Mouse (Mus musculus) neural tube, embryonic 13.5 days (tissue): Measurements from ENCODE around the gene Gm17655. TPM values are rescaled to one million over a fixed set of nuclear protein-coding genes. Genes with fewer than 3 reads are reported as not detected.
"Not testable (repeated sequence)": the region's sequence is repeated elsewhere in the genome, so short reads cannot be mapped to it uniquely, and the experiment has no call there.

ENCODE experiments used
- ATAC-seq: fragments of 200-750 bp; cut with Nextera tagmentation; 2 replicates; pipeline ENCODE4 v1.8.0; 2017; ENCODE audit warnings: low read depth, mild to moderate bottlenecking, moderate TSS enrichment, moderate library complexity
- H3K27ac ChIP-seq: fragments of 300-500 bp; sonication (generic); replicated peaks from 2 replicates; pipeline ENCODE4 v1.5.1; 2015; ENCODE audit warnings: moderate library complexity, mild to moderate bottlenecking, inconsistent platforms
- H3K27me3 ChIP-seq: fragments of 300-500 bp; sonication (generic); 2 replicates; pipeline ENCODE4 v1.6.1; 2015; ENCODE audit warnings: mild to moderate bottlenecking, inconsistent platforms
- H3K36me3 ChIP-seq: fragments of 300-500 bp; sonication (generic); 2 replicates; pipeline ENCODE4 v1.6.1; 2015; ENCODE audit warnings: mild to moderate bottlenecking, inconsistent platforms
- H3K4me1 ChIP-seq: fragments of 300-500 bp; sonication (generic); replicated peaks from 2 replicates; pipeline ENCODE4 v1.6.1; 2015; ENCODE audit warnings: inconsistent platforms
- H3K4me2 ChIP-seq: fragments of 300-500 bp; sonication (generic); 2 replicates; pipeline ENCODE4 v1.6.1; 2015; ENCODE audit warnings: inconsistent platforms, mild to moderate bottlenecking, moderate library complexity
- H3K4me3 ChIP-seq: fragments of 300-500 bp; sonication (generic); 2 replicates; pipeline ENCODE4 v1.5.1; 2015; ENCODE audit warnings: mild to moderate bottlenecking, inconsistent platforms
- H3K9ac ChIP-seq: fragments of 300-500 bp; sonication (generic); 2 replicates; pipeline ENCODE4 v1.6.1; 2015; ENCODE audit warnings: moderate library complexity, mild to moderate bottlenecking, inconsistent platforms
- H3K9me3 ChIP-seq: fragments of 300-500 bp; sonication (generic); 2 replicates; pipeline ENCODE4 v1.6.1; 2016; ENCODE audit warnings: inconsistent platforms
- WGBS: fragments of 180-500 bp; shearing (Covaris S2); methylation state at CpG from one replicate; pipeline ENCODE4 v1.1.7; 2015; 5-methylcytosine and 5-hydroxymethylcytosine counted together
- polyA plus RNA-seq: library from polyadenylated mRNA; unstranded; fragments of >200 nt; fragmentation: Nextera tagmentation; extraction: Ambion mirVana; gene quantifications from 2 replicates; pipeline ENCODE4 v1.2.1, GENCODE M21; 2015

The Gm17655 gene
- polyA plus RNA-seq, 1 experiment from 2014 or later: 3.5 TPM

DNA sequence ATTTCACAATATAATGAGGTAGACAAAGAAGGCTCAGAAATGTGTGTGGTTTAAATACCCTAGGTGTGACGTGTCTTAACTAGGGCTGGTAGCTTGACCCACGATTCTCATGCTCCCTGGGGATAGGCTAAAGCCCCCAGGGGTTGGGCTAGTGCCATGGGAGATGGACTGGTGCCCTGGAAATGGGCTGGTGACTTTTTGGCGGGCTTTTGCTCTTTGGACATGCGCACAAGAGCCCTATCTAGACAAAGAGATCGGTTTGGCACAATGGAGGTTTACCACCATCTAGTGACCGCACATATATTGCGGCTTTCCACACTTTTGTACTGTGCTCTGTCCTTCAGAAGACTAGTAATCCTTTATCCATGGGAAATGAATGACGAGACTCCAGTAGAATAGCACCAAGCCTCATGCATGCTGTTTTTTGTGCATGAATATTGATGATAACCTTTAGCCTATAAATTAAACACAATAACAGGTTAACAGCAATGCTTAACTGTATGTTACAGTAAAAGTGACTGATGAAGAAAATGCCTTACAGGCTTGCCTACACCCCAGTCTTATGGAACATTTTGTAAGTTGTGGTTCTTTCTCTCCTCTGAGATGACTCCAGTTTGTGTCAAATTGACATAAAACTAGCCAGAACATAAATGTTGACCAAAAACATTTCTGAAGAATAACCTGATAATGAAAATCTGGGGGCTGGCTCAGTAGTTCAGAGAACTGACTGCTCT is 48.5 kb downstream of the Gm17655 start:
- not testable (repeated sequence) for H3K27ac ChIP-seq, H3K9me3 ChIP-seq, H3K4me1 ChIP-seq, H3K36me3 ChIP-seq, H3K27me3 ChIP-seq
- Histone ChIP-seq H3K4me3 (peak overlapping the region; percentile 18), H3K4me2 (peak overlapping the region; percentile 41), H3K9ac (peak overlapping the region; percentile 41; the same call in 1 of the 2 replicates)
- peak; percentile 76 for ATAC-seq
- 46% methylated on average over 8 of the region's 8 CpGs for WGBS

DNA sequence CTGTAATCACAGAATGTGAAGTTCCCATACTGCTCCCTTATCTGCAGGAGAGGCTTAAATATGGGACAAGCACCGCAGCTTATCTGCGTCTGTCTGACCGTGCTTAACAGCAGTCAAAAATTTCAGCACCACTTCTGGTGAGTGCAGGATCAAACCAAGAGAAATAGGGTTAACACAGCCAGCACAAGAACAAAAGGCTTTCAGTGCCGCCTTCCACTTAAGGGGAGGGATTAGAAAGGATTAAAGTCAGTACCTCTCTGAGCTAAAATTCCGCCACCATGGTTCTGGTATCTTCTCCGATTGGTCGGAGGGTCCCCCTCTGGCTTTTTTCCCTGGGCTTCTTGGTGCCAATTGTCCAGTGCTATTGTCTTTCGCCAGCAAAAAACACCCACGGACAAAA is 49.0 kb downstream of the Gm17655 start:
- no peaks in the 10 kb centered on the region for H3K27me3 ChIP-seq
- no peaks in the 10 kb centered on the region for H3K36me3 ChIP-seq
- H3K4me2 ChIP-seq: peak overlapping the region; percentile 41
- H3K9me3 ChIP-seq: 0 out of 2 replicates have a peak, but pooled peaks cover 8% of the 10 kb centered on the region
- H3K4me1 ChIP-seq: no peaks in the 10 kb centered on the region
- ATAC-seq: peak; percentile 56
- H3K9ac ChIP-seq: peak overlapping the region; percentile 41; the same call in 1 of the 2 replicates
- H3K27ac ChIP-seq: peak overlapping the region; percentile 56
- 60% methylated on average over 9 of the region's 9 CpGs for WGBS
- peak overlapping the region; percentile 18 for H3K4me3 ChIP-seq

DNA sequence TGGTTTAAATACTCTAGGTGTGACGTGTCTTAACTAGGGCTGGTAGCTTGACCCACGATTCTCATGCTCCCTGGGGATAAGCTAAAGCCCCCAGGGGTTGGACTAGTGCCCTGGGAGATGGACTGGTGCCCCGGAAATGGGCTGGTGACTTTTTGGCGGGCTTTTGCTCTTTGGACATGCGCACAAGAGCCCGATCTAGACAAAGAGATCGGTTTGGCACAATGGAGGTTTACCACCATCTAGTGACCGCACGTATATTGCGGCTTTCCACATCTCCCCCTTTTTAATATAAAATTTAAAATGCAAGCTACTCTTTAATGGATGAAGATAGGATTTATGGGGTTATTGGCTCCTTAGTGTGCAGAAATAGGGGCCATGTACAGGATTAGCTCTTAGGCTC is 56.5 kb downstream of the Gm17655 start:
- not testable (repeated sequence) for H3K9ac ChIP-seq, H3K36me3 ChIP-seq, H3K4me1 ChIP-seq, H3K27me3 ChIP-seq, ATAC-seq, H3K4me2 ChIP-seq, H3K27ac ChIP-seq, H3K4me3 ChIP-seq
- peaks cover 24% of the 10 kb centered on the region for H3K9me3 ChIP-seq
- 91% methylated on average over 10 of the region's 10 CpGs for WGBS

Other genes with a start within 250 kb of the Gm17655 start
- 0.45 and 0.49 TPM in 2 replicates for gene Gm15446, start 149.1 kb downstream of the Gm17655 start, polyA plus RNA-seq
- gene Zfp932, start 76.0 kb downstream of the Gm17655 start, polyA plus RNA-seq: 25.7 and 27.0 TPM in 2 replicates
- 0.32 and 0.73 TPM in 2 replicates for gene Gm35315, start 21.9 kb upstream of the Gm17655 start, polyA plus RNA-seq
- gene Plcxd1, start 27.5 kb upstream of the Gm17655 start, polyA plus RNA-seq: 1.8 and 2.4 TPM in 2 replicates
- 49.4 and 58.0 TPM in 2 replicates for gene Gtpbp6, start 35.7 kb upstream of the Gm17655 start, polyA plus RNA-seq
- 11.8 and 12.5 TPM in 2 replicates for gene Zfp605, start 37.6 kb upstream of the Gm17655 start, polyA plus RNA-seq
- gene Chfr, start 63.3 kb upstream of the Gm17655 start, polyA plus RNA-seq: 99.2 and 102 TPM in 2 replicates
- gene Golga3, start 104.2 kb upstream of the Gm17655 start, polyA plus RNA-seq: 20.0 and 20.5 TPM in 2 replicates
- gene Ankle2, start 158.5 kb upstream of the Gm17655 start, polyA plus RNA-seq: 23.8 and 24.3 TPM in 2 replicates
- 82.1 and 92.5 TPM in 2 replicates for gene Pgam5, start 197.4 kb upstream of the Gm17655 start, polyA plus RNA-seq
- 8.1 and 8.7 TPM in 2 replicates for gene Pxmp2, start 213.7 kb upstream of the Gm17655 start, polyA plus RNA-seq
- gene Pole, start 213.8 kb upstream of the Gm17655 start, polyA plus RNA-seq: 6.1 and 8.1 TPM in 2 replicates